Mouse (Mus musculus): ENCODE measurements around the gene Fam13c. TPM values are rescaled to one million over a fixed set of nuclear protein-coding genes. Genes with fewer than 3 reads are reported as not detected.

Fam13c gene
- polyA plus RNA-seq, 1 experiment: 0.69 TPM

DNA sequence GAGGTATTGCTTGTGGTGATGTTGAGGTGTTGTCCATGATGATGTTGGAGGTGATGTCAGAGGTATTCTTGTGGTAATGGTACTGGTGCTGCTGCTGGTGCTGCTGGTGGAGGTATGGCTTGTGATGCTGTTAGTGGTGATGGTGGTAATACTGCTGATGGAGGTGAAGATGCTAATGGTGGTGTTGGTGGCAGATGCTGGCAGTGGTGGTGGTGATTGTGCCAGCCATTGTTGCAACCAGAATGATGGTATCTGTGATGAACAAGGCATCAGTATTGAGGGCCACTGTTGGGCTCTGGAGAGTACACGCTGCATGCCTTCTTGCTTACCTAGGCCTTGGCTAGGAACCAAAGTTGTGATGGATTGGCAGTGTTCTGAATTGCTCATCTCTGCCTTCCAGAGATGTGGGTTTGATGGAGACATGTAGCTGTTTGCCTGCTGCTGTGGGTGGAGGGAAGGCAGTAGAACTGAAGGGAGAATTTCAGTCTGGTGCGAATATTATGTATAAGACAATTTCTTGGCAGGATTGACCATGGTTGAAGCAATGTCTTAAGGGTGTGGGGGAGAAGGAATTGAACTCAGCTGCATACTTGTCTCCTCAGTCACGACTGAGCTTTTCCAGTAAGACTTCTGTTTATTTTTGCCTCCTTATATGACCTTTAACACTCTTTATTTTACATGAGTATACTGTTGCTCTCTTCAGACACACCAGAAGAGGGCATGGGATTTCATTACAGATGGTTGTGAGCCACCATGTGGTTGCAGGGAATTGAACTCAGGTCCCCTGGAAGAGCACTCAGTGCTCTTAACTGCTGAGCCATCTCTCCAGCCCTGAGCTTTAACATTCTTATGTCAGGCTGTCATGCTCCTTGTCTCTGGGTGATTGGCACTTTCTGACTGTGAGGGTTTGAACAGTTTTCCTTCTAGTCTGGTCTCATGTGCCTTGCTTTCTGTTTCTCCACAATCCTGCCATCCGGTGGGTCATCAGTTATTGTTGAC is 55.1 kb downstream of the Fam13c start:
- 94% methylated on average over 4 of the region's 4 CpGs for WGBS
- TF ChIP-seq CTCF (IDR thresholded peaks at IDR 0.05; ENCODE audit: borderline replicate concordance, control insufficient read depth, extremely low read depth, insufficient read depth, low read length, poor library complexity): no peak
- no peak for TF ChIP-seq POLR2A (IDR thresholded peaks at IDR 0.05; ENCODE audit: control insufficient read depth, extremely low read depth, insufficient read depth, low read length, poor library complexity)
- no peak overlapping the region for H3K4me3 ChIP-seq (ENCODE audit: control insufficient read depth, insufficient read depth, low read length)
- no peaks in the 10 kb centered on the region for H3K4me1 ChIP-seq (replicated peaks; ENCODE audit: control insufficient read depth, insufficient read depth, low read length)
- no peaks in the 10 kb centered on the region for H3K36me3 ChIP-seq (ENCODE audit: control insufficient read depth, insufficient read depth, low read length)
- no peaks in the 10 kb centered on the region for H3K27me3 ChIP-seq (ENCODE audit: control insufficient read depth, insufficient read depth, low read length)
- no peak for DNase-seq
- no peak overlapping the region for H3K27ac ChIP-seq (ENCODE audit: control insufficient read depth, insufficient read depth, low read length)

DNA sequence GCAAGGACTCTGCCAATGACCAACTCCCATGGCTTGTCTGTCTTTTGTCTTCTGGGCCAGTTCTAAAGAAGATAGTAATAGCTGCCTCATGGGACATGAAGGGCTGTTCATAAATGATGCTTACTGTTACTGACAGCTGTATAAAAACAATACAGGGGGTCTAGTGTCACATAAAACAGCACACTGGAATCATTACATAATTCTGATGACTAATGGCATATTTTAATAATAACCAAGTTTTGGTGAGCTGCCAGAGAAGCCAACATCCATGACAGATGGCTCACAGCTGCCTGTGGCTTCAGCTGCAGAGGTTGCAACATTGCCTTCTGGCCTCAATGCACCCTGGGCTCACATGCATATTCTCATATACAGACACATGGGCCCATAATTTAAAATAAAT is 56.7 kb downstream of the Fam13c start:
- H3K36me3 ChIP-seq (ENCODE audit: control insufficient read depth, insufficient read depth, low read length): no peaks in the 10 kb centered on the region
- no peaks in the 10 kb centered on the region for H3K4me1 ChIP-seq (replicated peaks; ENCODE audit: control insufficient read depth, insufficient read depth, low read length)
- H3K27ac ChIP-seq (ENCODE audit: control insufficient read depth, insufficient read depth, low read length): no peak overlapping the region
- no peaks in the 10 kb centered on the region for H3K27me3 ChIP-seq (ENCODE audit: control insufficient read depth, insufficient read depth, low read length)
- DNase-seq: no peak
- H3K4me3 ChIP-seq (ENCODE audit: control insufficient read depth, insufficient read depth, low read length): no peak overlapping the region
- no peak for TF ChIP-seq CTCF (IDR thresholded peaks at IDR 0.05; ENCODE audit: borderline replicate concordance, control insufficient read depth, extremely low read depth, insufficient read depth, low read length, poor library complexity)
- no peak for TF ChIP-seq POLR2A (IDR thresholded peaks at IDR 0.05; ENCODE audit: control insufficient read depth, extremely low read depth, insufficient read depth, low read length, poor library complexity)

DNA sequence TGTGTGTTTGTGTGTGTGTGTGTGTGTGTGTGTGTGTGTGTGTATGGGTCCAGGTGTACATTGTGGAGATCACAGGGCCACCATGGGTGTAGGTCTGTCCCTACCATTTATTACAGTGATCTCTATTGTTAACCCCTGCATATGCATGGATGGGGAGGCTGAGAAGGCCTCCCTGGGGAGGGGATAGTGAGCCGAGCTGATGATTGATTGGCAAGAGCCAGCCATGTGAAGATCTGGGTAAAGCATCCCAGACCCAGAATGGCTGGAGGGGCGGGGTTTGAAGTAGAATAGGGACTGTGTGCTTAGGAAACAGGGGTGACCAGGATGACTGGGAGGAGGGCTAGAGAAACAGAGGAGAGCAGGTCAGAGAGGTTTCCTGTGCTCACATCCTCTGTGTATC is 58.0 kb downstream of the Fam13c start:
- no peaks in the 10 kb centered on the region for H3K36me3 ChIP-seq (ENCODE audit: control insufficient read depth, insufficient read depth, low read length)
- H3K4me3 ChIP-seq (ENCODE audit: control insufficient read depth, insufficient read depth, low read length): no peak overlapping the region
- DNase-seq: no peak
- H3K27me3 ChIP-seq (ENCODE audit: control insufficient read depth, insufficient read depth, low read length): no peaks in the 10 kb centered on the region
- H3K27ac ChIP-seq (ENCODE audit: control insufficient read depth, insufficient read depth, low read length): no peak overlapping the region
- no peaks in the 10 kb centered on the region for H3K4me1 ChIP-seq (replicated peaks; ENCODE audit: control insufficient read depth, insufficient read depth, low read length)
- TF ChIP-seq CTCF (IDR thresholded peaks at IDR 0.05; ENCODE audit: borderline replicate concordance, control insufficient read depth, extremely low read depth, insufficient read depth, low read length, poor library complexity) (no peak), POLR2A (IDR thresholded peaks at IDR 0.05; ENCODE audit: control insufficient read depth, extremely low read depth, insufficient read depth, low read length, poor library complexity) (no peak)
- WGBS: 82% methylated on average over 2 of the region's 2 CpGs

DNA sequence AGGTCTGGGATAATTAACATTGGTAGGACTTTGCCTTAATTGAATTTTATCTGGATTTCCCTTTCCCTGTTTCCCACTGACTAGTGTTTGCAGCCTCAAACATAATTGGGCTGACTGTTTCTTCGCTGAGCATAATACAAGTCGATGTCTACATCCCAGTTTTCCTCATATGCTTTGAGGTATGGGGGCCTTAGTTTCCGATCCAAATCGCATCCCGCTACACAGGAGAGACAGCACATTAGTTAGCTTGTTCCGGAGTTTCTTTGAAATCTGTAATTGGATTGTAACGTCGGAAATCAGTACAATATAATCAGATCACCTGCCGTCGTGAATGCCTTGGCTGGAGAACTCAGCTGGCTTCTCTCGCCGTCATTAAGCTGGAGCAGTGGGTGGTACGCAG is 59.0 kb downstream of the Fam13c start:
- DNase-seq: no peak
- 88% methylated on average over 13 of the region's 13 CpGs for WGBS
- TF ChIP-seq POLR2A (IDR thresholded peaks at IDR 0.05; ENCODE audit: control insufficient read depth, extremely low read depth, insufficient read depth, low read length, poor library complexity) (no peak), CTCF (IDR thresholded peaks at IDR 0.05; ENCODE audit: borderline replicate concordance, control insufficient read depth, extremely low read depth, insufficient read depth, low read length, poor library complexity) (no peak)

DNA sequence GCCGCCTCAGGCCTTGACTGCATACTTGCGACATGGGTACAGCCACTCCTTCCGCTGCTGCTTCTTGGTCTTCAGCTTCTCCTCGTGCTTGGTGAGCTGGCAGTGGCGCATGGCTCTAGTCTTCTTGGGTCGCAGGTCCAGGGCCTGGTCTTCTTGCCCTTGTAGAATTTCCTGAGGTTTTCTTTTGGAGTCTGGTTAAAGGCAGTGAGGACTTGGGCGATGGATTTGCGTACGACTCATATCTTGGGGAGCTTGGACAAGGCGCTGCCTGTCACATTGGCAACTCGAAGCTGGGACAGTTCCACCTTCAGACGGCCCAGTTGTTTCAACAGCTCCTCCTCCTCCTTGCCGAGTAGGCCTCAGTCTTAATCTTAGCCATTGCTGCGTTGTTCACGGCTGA is 64.6 kb downstream of the Fam13c start:
- no peaks in the 10 kb centered on the region for H3K36me3 ChIP-seq (ENCODE audit: control insufficient read depth, insufficient read depth, low read length)
- TF ChIP-seq POLR2A (IDR thresholded peaks at IDR 0.05; ENCODE audit: control insufficient read depth, extremely low read depth, insufficient read depth, low read length, poor library complexity): no peak
- no peak for TF ChIP-seq CTCF (IDR thresholded peaks at IDR 0.05; ENCODE audit: borderline replicate concordance, control insufficient read depth, extremely low read depth, insufficient read depth, low read length, poor library complexity)
- no peaks in the 10 kb centered on the region for H3K27me3 ChIP-seq (ENCODE audit: control insufficient read depth, insufficient read depth, low read length)
- no peak for DNase-seq
- no peak overlapping the region for H3K27ac ChIP-seq (ENCODE audit: control insufficient read depth, insufficient read depth, low read length)
- 96% methylated on average over 15 of the region's 15 CpGs for WGBS
- H3K4me1 ChIP-seq (replicated peaks; ENCODE audit: control insufficient read depth, insufficient read depth, low read length): no peaks in the 10 kb centered on the region
- H3K4me3 ChIP-seq (ENCODE audit: control insufficient read depth, insufficient read depth, low read length): no peak overlapping the region

More for the DNA sequence above, 59.0 kb downstream of the Fam13c start:
- H3K4me3 ChIP-seq (ENCODE audit: control insufficient read depth, insufficient read depth, low read length): no peak overlapping the region
- no peaks in the 10 kb centered on the region for H3K36me3 ChIP-seq (ENCODE audit: control insufficient read depth, insufficient read depth, low read length)
- no peaks in the 10 kb centered on the region for H3K27me3 ChIP-seq (ENCODE audit: control insufficient read depth, insufficient read depth, low read length)
- H3K4me1 ChIP-seq (replicated peaks; ENCODE audit: control insufficient read depth, insufficient read depth, low read length): no peaks in the 10 kb centered on the region
- no peak overlapping the region for H3K27ac ChIP-seq (ENCODE audit: control insufficient read depth, insufficient read depth, low read length)

DNA sequence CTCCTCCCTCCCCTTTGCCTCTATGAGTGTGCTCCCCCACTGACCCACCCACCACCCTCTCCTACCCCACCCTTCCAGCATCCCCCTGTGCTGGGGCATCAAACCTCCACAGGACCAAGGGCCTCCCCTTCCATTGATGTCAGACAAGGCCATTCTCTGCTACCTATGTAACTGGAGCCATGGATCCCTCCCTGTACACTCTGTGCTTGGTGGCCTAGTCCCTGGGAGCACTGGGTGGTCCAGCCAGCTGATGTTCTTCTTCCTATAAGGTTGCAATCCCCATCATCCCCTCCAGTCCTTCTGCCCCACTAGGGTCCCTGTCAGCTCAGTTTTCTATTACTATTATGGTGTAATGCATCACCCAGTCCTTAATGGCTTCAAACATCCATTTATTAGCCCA is 65.1 kb downstream of the Fam13c start:
- H3K4me3 ChIP-seq (ENCODE audit: control insufficient read depth, insufficient read depth, low read length): no peak overlapping the region
- DNase-seq: no peak
- H3K27ac ChIP-seq (ENCODE audit: control insufficient read depth, insufficient read depth, low read length): no peak overlapping the region
- TF ChIP-seq POLR2A (IDR thresholded peaks at IDR 0.05; ENCODE audit: control insufficient read depth, extremely low read depth, insufficient read depth, low read length, poor library complexity) (no peak), CTCF (IDR thresholded peaks at IDR 0.05; ENCODE audit: borderline replicate concordance, control insufficient read depth, extremely low read depth, insufficient read depth, low read length, poor library complexity) (no peak)
- H3K4me1 ChIP-seq (replicated peaks; ENCODE audit: control insufficient read depth, insufficient read depth, low read length): no peaks in the 10 kb centered on the region
- H3K27me3 ChIP-seq (ENCODE audit: control insufficient read depth, insufficient read depth, low read length): no peaks in the 10 kb centered on the region
- H3K36me3 ChIP-seq (ENCODE audit: control insufficient read depth, insufficient read depth, low read length): no peaks in the 10 kb centered on the region
